Mouse (Mus musculus) lung, postnatal 0 days (tissue): ENCODE data around the gene Tmem185b. TPM values are rescaled to one million over a fixed set of nuclear protein-coding genes. Genes with fewer than 3 reads are reported as not detected.

Experiments used
- ATAC-seq: fragments of 200-750 bp; cut with Nextera tagmentation; 2 replicates; pipeline ENCODE4 v1.8.0; 2017; ENCODE audit warnings: moderate library complexity
- DNase-seq: peaks from one replicate; pipeline ENCODE4 v3.0.0-alpha.2; 2016; ENCODE audit warnings: low spot score
- H3K27ac ChIP-seq: fragments of 300-500 bp; sonication (generic); 2 replicates; pipeline ENCODE4 v1.5.1; 2014; ENCODE audit warnings: antibody characterized with exemption, mild to moderate bottlenecking, low read length, mixed read lengths
- H3K27me3 ChIP-seq: fragments of 300-500 bp; sonication (generic); replicated peaks from 2 replicates; pipeline ENCODE4 v1.6.1; 2014; ENCODE audit warnings: low read length, mixed read lengths; ENCODE audit not compliant: insufficient read depth
- H3K36me3 ChIP-seq: fragments of 300-500 bp; sonication (generic); 2 replicates; pipeline ENCODE4 v1.6.1; 2014; ENCODE audit warnings: low read length, mixed read lengths; ENCODE audit not compliant: insufficient read depth
- H3K4me1 ChIP-seq: fragments of 300-500 bp; sonication (generic); 2 replicates; pipeline ENCODE4 v1.6.1; 2014; ENCODE audit warnings: antibody characterized with exemption, low read depth, low read length, mixed read lengths; ENCODE audit not compliant: insufficient read depth
- H3K4me2 ChIP-seq: fragments of 300-500 bp; sonication (generic); replicated peaks from 2 replicates; pipeline ENCODE4 v1.6.1; 2014; ENCODE audit warnings: low read depth, mild to moderate bottlenecking, low read length, moderate library complexity, mixed read lengths
- H3K4me3 ChIP-seq: fragments of 300-500 bp; sonication (generic); 2 replicates; pipeline ENCODE4 v1.5.1; 2014; ENCODE audit warnings: low read depth, low read length
- H3K9ac ChIP-seq: fragments of 300-500 bp; sonication (generic); replicated peaks from 2 replicates; pipeline ENCODE4 v1.6.1; 2014; ENCODE audit warnings: low read depth, mild to moderate bottlenecking
- H3K9me3 ChIP-seq: fragments of 300-500 bp; sonication (generic); 2 replicates; pipeline ENCODE4 v1.6.1; 2016; ENCODE audit warnings: low read length, mixed read lengths
- CTCF ChIP-seq: IDR thresholded peaks from 2 replicates; pipeline ENCODE4 v1.5.1; 2016; ENCODE audit warnings: antibody characterized with exemption, mild to moderate bottlenecking
- EP300 ChIP-seq: IDR thresholded peaks from 2 replicates; pipeline ENCODE4 v1.6.1; 2016; ENCODE audit warnings: antibody characterized with exemption, mild to moderate bottlenecking, control low read depth
- WGBS: fragments of 180-500 bp; shearing (Covaris S2); extraction: QIAGEN DNeasy Blood & Tissue Kit; methylation state at CpG from one replicate; pipeline ENCODE4 v1.1.7; 2014; 5-methylcytosine and 5-hydroxymethylcytosine counted together
- polyA plus RNA-seq: library from polyadenylated mRNA; unstranded; fragments of >200 nt; fragmentation: Nextera tagmentation; extraction: Ambion mirVana; gene quantifications from 2 replicates; pipeline ENCODE4 v1.2.1, GENCODE M21; 2015

The Tmem185b gene
- polyA plus RNA-seq, 1 experiment from 2014 or later: 23.1 TPM

GRCm38 (mm10) chr1:119540836-119541557, 15.0 kb downstream of the Tmem185b start:
- TF ChIP-seq CTCF: no peak
- Histone ChIP-seq H3K4me1 (no peaks in the 10 kb centered on the region), H3K9ac (no peak overlapping the region), H3K27me3 (no peaks in the 10 kb centered on the region), H3K4me2 (no peak overlapping the region), H3K27ac (peak overlapping the region; percentile 43), H3K36me3 (no peaks in the 10 kb centered on the region), H3K9me3 (no peaks in the 10 kb centered on the region), H3K4me3 (no peak overlapping the region)
- peak; percentile 40 for ATAC-seq
- DNase-seq: peak; percentile 67
- 41% methylated on average over 9 of the region's 9 CpGs for WGBS

- peak; percentile 53 for ATAC-seq
- TF ChIP-seq CTCF: no peak
- TF ChIP-seq EP300: peak; percentile 61
- DNase-seq: peak; percentile 68
- no peaks in the 10 kb centered on the region for H3K27me3 ChIP-seq
- no peaks in the 10 kb centered on the region for H3K9me3 ChIP-seq
- no peak overlapping the region for H3K4me3 ChIP-seq
- WGBS: 49% methylated on average over 2 of the region's 3 CpGs
- H3K27ac ChIP-seq: peak overlapping the region; percentile 43
- H3K36me3 ChIP-seq: no peaks in the 10 kb centered on the region
- H3K4me2 ChIP-seq: no peak overlapping the region
- no peak overlapping the region for H3K9ac ChIP-seq
- H3K4me1 ChIP-seq: no peaks in the 10 kb centered on the region
Observed at GRCm38 (mm10) chr1:119541570-119541969, 15.6 kb downstream of the Tmem185b start.

- no peak for ATAC-seq
- 71% methylated on average over 6 of the region's 6 CpGs for WGBS
- no peaks in the 10 kb centered on the region for H3K36me3 ChIP-seq
- no peaks in the 10 kb centered on the region for H3K4me1 ChIP-seq
- peak; percentile 27 for DNase-seq
- no peak for TF ChIP-seq EP300
- no peak for TF ChIP-seq CTCF
- H3K27me3 ChIP-seq: no peaks in the 10 kb centered on the region
- H3K4me2 ChIP-seq: no peak overlapping the region
- no peaks in the 10 kb centered on the region for H3K9me3 ChIP-seq
- no peak overlapping the region for H3K27ac ChIP-seq
- no peak overlapping the region for H3K9ac ChIP-seq
- no peak overlapping the region for H3K4me3 ChIP-seq
Observed at GRCm38 (mm10) chr1:119543316-119543715, 17.4 kb downstream of the Tmem185b start.

DNA sequence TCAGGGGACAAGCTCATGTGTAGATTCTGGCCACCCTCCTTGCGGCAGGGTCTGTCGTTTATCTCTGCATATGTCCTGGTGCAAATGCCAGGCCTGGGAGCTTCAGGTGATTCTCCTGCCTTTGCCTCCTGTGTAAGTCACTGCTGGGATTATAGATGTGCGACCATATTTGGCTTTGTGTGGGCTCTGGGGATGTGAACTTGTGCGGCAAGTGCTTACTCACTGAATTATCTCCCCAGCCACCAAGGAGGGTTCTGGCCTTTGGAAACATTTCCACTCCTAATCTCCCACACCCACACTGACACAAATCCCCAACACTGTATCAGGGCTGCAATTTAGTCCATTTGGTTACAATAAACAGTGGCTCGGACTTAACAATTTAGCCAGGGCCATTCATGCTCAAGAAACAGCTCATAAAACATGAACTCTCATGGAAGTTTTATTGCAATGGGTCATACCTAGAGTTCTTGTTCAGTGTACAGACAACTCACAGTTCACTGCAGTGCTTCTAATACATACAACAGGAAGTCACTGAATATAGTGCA, 18.7 kb downstream of the Tmem185b start:
- Histone ChIP-seq H3K9me3 (no peaks in the 10 kb centered on the region), H3K4me3 (no peak overlapping the region), H3K4me1 (no peaks in the 10 kb centered on the region), H3K36me3 (no peaks in the 10 kb centered on the region), H3K27ac (no peak overlapping the region), H3K27me3 (no peaks in the 10 kb centered on the region), H3K9ac (no peak overlapping the region), H3K4me2 (no peak overlapping the region)
- TF ChIP-seq CTCF (no peak), EP300 (0 out of 2 replicates have a peak, but pooled peaks have one; percentile 14)
- peak; percentile 36; the same call in 1 of the 2 replicates for ATAC-seq
- WGBS: 68% methylated on average over 5 of the region's 5 CpGs
- DNase-seq: peak; percentile 63

- WGBS: 38% methylated on average over 2 of the region's 2 CpGs
- no peak overlapping the region for H3K4me2 ChIP-seq
- DNase-seq: no peak
- H3K27me3 ChIP-seq: no peaks in the 10 kb centered on the region
- no peak overlapping the region for H3K9ac ChIP-seq
- H3K9me3 ChIP-seq: no peaks in the 10 kb centered on the region
- H3K4me1 ChIP-seq: no peaks in the 10 kb centered on the region
- H3K4me3 ChIP-seq: no peak overlapping the region
- no peak overlapping the region for H3K27ac ChIP-seq
- H3K36me3 ChIP-seq: no peaks in the 10 kb centered on the region
- no peak for ATAC-seq
- no peak for TF ChIP-seq EP300
- no peak for TF ChIP-seq CTCF
Observed at GRCm38 (mm10) chr1:119545164-119545563, 19.2 kb downstream of the Tmem185b start.

DNA sequence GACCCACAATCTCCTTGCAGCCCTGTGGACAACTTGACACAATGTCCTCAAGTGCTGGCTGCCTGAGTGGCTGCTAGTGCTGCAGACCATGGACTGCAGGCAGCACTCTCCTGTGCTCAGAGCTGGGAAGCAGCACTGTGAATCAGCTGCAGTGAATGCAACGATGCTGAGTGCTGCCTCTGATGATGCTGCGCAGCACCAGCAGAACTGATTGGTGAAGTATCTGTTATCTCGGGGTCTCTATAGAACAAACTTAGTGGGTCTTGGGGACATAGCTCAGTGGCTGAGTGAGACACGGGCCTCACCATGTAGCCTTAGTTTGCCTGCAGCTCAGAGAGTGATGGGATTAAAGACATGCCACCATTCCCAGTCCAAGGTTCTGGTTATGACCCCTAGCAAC, 19.7 kb downstream of the Tmem185b start:
- WGBS: 89% methylated on average over 4 of the region's 4 CpGs
- H3K4me1 ChIP-seq: no peaks in the 10 kb centered on the region
- H3K36me3 ChIP-seq: no peaks in the 10 kb centered on the region
- H3K9ac ChIP-seq: no peak overlapping the region
- no peaks in the 10 kb centered on the region for H3K27me3 ChIP-seq
- DNase-seq: no peak
- H3K4me2 ChIP-seq: no peak overlapping the region
- H3K4me3 ChIP-seq: no peak overlapping the region
- H3K27ac ChIP-seq: no peak overlapping the region
- no peak for ATAC-seq
- TF ChIP-seq CTCF (no peak), EP300 (no peak)
- H3K9me3 ChIP-seq: no peaks in the 10 kb centered on the region
